Mouse (Mus musculus): ENCODE results near the gene Rps6kc1.

DNA sequence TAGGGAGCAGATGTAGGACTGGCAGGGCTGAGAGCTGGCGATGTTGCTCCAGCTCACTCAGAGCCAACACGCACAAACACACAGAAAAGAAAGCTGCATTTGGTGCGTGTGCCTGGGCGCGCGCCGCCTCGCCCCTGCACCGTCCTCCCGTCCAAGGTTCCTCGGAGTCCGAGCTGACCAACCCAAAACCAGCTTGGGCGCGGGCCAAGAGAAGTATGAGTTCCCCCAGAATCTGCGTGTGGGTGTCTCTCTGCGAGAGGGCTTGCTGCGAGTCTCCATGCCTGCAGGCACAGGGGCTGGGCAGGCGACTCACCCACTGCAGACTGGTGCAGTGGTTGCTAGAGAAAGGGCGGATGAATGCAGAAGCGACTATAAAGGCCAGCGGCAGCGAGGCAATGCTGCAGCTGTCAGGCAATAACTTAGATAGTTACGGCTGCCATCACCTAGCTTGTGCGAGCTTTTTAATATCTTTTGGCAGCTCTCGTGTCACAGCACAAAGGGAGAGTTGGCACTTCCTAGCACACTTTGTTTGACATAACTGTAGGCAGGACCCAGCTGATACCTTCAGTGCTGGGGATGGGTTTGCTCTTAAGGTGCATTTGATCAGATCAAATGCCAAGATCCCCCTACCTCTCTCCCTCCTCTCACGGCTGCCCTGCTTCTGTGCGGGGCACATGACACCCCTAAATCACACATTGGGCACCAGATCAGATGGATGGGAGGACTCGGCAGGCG, 220.9 kb downstream of the Rps6kc1 start:
- no peak for TF ChIP-seq POLR2A (IDR thresholded peaks at IDR 0.05; ENCODE audit: control insufficient read depth, extremely low read depth, insufficient read depth, low read length, poor library complexity)
- TF ChIP-seq CTCF (IDR thresholded peaks at IDR 0.05; ENCODE audit: borderline replicate concordance, control insufficient read depth, extremely low read depth, insufficient read depth, low read length, poor library complexity) = no peak

All from thymus, adult 2 months (tissue).